Mouse (Mus musculus) E14TG2a.4 (cell line): ENCODE results near the gene Mybph.
A peak's percentile ranks its signal among the peaks of the same experiment; 100 is the strongest.

Source experiments
- H3K27me3 ChIP-seq: 2 replicates; pipeline ENCODE4 v1.6.1; 2014; ENCODE audit warnings: low read length, control low read depth; ENCODE audit not compliant: insufficient read depth
- H3K36me3 ChIP-seq: 2 replicates; pipeline ENCODE4 v1.6.1; 2014; ENCODE audit warnings: low read length, control low read depth; ENCODE audit not compliant: insufficient read depth
- H3K4me1 ChIP-seq: replicated peaks from 2 replicates; pipeline ENCODE4 v1.6.1; 2014; ENCODE audit warnings: low read depth, low read length, control low read depth
- H3K4me3 ChIP-seq: replicated peaks from 2 replicates; pipeline ENCODE4 v1.5.1; 2014; ENCODE audit warnings: mild to moderate bottlenecking, low read length
- H3K9me3 ChIP-seq: 2 replicates; pipeline ENCODE4 v1.6.1; 2014; ENCODE audit warnings: low read length, control low read depth
- CTCF ChIP-seq: conservative IDR thresholded peaks from 2 replicates; pipeline ENCODE4 v1.5.1; 2014; ENCODE audit warnings: low read length
- NANOG ChIP-seq: IDR thresholded peaks from 2 replicates; pipeline ENCODE4 v1.6.1; 2014; ENCODE audit warnings: borderline replicate concordance, low read length, mixed read lengths
- POU5F1 ChIP-seq: IDR thresholded peaks from 2 replicates; pipeline ENCODE4 v1.6.1; 2014; ENCODE audit warnings: low read length, borderline replicate concordance

Mybph gene

DNA sequence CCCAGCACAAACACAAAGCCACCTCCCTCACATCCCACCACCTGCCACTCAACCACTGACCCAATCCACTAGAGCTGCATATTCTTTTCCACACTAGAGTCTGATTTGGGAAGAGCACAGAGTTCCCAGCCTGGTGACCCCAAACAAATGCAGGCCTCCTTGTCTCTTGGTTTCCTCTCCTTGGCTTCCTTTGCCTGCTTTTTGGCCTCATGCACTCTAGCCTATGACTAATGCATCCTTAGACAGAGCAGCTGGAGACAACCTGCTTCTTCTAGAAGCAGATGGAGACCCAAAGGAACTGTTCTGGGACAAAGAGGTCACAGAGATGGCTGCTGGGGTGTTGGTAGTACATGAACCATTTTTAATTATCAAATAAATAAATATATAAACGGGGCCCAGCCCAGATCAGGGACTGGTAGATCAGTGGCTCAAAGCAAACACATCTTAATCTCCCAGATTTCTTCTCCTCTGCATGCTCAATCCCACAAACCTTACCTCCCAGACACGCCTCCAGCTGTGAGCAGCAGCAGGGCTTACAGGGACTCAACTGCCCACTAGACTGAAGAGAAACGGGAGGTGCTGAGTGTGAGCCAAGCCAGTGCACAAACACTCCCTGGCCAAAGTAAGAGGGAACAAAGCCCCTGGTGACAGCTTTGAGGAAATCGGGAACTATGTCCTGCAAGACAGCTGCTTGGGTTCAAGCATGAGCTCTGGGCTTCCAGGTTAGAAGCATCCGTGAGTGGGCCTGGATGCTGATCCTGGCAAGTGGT, 36.7 kb downstream of the Mybph start:
- H3K36me3 ChIP-seq, result no peaks in the 10 kb centered on the region
- H3K27me3 ChIP-seq, result peaks cover 69% of the 10 kb centered on the region
- TF ChIP-seq CTCF (no peak), NANOG (no peak), POU5F1 (no peak)
- H3K4me3 ChIP-seq, result no peak overlapping the region
- no peaks in the 10 kb centered on the region for H3K9me3 ChIP-seq
- H3K4me1 ChIP-seq, result peaks cover 20% of the 10 kb centered on the region

DNA sequence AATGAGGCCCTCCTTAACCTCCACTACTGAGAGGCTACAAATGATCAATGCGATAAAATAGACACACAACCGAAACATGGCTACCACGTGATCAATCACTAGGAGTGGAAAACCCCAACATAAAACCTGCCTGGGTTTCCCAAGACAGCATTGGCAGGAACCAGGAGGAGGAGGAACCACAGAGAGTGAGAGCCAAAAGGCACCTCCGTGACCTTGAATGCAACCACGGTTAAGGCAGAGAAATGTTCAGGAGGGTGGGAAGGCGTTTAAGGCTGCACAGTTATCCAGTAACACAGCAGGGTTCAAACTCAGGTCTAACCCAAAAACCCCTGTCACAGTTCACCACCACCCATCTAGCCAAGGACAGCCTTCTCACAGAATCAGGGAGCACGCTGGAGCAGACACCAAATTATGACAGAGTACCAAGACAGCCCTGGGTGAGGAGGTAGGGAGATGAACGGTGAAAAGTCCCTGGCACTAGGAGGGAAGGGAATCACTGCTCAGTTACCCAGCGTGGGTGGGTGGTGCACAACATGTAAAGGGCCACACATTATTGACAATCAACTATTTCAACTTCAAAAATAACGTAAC, 37.5 kb downstream of the Mybph start:
- no peak for TF ChIP-seq CTCF
- TF ChIP-seq POU5F1, result no peak
- no peak for TF ChIP-seq NANOG
- Histone ChIP-seq H3K36me3 (no peaks in the 10 kb centered on the region), H3K27me3 (peaks cover 69% of the 10 kb centered on the region), H3K4me1 (peaks cover 25% of the 10 kb centered on the region), H3K9me3 (no peaks in the 10 kb centered on the region), H3K4me3 (no peak overlapping the region)

DNA sequence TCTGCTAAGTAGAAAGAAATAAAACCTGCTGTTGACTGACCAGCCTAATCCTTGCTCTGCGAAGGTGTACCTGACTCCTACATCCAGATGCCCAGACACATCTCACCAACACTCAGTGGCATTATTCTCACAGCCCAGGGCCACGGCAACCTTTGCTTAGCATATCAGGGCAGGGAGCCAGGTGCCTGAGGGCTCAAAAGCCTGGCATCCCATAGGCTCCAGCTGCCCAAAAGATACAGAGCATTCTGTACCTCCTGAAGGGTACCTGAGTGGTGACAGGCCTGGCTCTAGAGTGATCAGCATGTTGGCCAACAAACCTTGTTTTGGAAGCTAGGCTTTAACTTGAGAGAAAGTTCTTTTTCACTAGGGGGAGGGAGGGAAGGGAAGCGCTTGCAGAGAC, 38.0 kb downstream of the Mybph start:
- Histone ChIP-seq H3K9me3 (no peaks in the 10 kb centered on the region), H3K4me3 (no peak overlapping the region), H3K4me1 (peaks cover 31% of the 10 kb centered on the region), H3K36me3 (no peaks in the 10 kb centered on the region), H3K27me3 (peaks cover 69% of the 10 kb centered on the region)
- no peak for TF ChIP-seq POU5F1
- TF ChIP-seq NANOG, result no peak
- no peak for TF ChIP-seq CTCF

DNA sequence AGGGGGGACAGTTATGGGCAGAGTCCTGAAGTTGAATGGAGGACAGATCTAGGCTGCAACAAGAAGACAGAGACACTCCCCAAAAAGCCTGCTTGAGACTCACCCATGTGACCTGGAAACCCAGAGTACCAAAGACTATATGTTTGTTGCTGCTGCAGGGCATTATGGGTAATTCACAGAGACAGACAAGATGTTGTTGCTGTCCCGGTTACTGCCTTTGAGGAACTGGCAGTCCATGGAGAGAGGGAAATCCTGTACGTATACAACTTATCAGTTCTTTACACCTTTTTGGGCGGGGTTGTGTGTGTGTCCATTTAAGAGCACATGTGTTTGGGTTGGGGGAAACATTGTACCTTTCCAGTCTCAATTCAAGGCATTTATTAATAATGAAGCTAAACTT, 38.4 kb downstream of the Mybph start:
- Histone ChIP-seq H3K27me3 (peaks cover 69% of the 10 kb centered on the region), H3K4me1 (peaks cover 32% of the 10 kb centered on the region), H3K4me3 (no peak overlapping the region), H3K36me3 (no peaks in the 10 kb centered on the region), H3K9me3 (no peaks in the 10 kb centered on the region)
- TF ChIP-seq CTCF (no peak), NANOG (no peak), POU5F1 (no peak)

DNA sequence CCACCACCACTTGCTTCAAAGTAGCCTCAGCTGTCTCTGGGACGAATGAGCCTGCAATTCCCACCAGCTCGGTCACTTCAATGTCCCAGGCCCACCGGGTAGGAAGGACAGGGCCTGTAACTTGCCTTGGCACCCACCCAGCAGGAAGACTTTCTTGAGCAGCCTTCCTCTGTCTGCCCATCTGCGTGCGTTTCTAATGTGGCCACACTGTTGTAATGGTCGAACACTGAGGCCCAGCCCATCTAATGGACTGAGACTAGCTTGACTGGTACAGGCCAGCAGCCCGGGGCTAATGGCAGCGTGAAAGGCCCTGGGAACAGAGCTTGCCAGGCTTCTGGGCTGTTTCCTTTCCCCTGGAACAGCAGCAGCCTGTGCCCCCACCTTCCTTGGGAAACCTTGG, 39.1 kb downstream of the Mybph start:
- Histone ChIP-seq H3K9me3 (no peaks in the 10 kb centered on the region), H3K4me1 (peaks cover 32% of the 10 kb centered on the region), H3K36me3 (no peaks in the 10 kb centered on the region), H3K4me3 (no peak overlapping the region), H3K27me3 (peaks cover 71% of the 10 kb centered on the region)
- TF ChIP-seq POU5F1, result no peak
- no peak for TF ChIP-seq CTCF
- TF ChIP-seq NANOG, result no peak

DNA sequence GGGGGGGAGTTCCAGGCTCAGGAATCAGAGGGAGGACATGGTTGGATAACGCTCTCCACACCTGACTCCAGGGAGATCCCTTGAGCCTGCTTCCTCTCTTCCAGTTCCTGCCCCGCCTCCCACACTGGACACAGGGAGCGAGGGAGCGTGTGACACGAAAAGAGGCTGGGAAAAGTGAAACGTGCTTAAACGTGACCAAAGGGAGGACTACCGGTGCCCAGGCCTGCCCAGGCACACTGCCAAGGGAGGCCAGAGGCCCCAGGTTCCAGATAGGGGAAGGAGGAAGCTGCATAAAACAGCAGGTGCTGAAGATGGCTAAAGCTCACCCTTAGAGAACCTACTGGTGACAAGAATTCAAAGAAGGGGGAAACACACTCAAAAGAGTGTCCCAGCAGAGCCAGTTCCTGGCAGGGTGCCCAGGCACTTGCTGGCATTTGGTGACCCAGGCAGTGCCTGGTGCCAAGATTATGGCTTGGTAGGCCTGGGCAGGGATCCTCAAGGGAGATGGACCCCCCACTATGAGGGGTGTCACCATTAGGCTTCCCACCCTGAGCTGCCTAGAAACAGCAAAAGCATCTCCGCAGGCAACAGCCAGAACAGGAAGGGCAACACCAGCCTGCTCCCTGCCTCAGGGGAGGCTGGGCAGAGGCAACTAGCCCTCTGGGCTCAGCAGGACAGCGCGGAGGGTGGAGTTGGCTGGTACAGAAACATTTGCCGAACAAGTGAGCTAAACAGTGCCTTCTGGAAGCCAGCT, 39.7 kb downstream of the Mybph start:
- TF ChIP-seq POU5F1 (no peak), CTCF (no peak), NANOG (no peak)
- H3K4me3 ChIP-seq, result no peak overlapping the region
- peaks cover 74% of the 10 kb centered on the region for H3K27me3 ChIP-seq
- H3K4me1 ChIP-seq, result peaks cover 32% of the 10 kb centered on the region
- no peaks in the 10 kb centered on the region for H3K9me3 ChIP-seq
- H3K36me3 ChIP-seq, result no peaks in the 10 kb centered on the region

DNA sequence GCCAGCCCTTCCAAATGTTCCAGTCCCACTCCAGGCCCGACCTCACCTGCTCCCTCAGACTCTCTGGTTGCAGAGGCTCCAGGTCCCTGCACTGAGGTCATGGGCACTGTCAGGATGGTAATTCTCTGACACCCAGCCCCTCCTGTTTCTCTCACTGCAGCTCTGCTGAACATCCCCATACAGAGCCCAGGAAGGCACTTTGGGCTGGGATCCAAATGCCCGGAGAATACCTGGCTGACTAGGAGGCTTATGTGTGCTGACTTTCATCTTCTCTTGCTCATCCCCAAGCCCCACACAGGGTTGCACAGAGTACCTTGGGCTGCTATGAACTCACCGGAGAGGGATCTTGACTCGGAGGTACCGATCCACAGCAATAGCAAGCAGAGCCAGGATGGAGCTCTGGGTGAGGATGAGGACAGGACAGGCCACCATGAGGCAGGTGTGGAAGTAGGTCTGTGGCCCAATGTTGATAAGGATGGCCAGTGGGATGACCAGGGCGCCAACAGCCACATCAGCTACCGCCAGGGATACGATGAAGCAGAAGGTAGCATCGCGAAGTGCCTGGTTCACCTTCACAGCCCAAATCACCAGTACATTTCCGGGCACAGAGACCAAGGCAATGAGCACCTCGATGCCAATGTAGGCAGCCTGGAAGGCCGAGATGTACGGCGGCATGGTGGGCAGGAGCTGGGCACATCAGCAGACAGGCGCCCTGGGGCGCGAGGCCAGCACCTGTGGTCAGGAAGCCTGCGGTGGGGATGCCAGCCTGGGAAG, 40.6 kb downstream of the Mybph start:
- H3K4me1 ChIP-seq, result peaks cover 35% of the 10 kb centered on the region
- peak overlapping the region; percentile 74 for H3K4me3 ChIP-seq
- no peaks in the 10 kb centered on the region for H3K36me3 ChIP-seq
- TF ChIP-seq NANOG (no peak), CTCF (no peak), POU5F1 (no peak)
- H3K9me3 ChIP-seq, result no peaks in the 10 kb centered on the region
- H3K27me3 ChIP-seq, result peaks cover 81% of the 10 kb centered on the region
